Mouse (Mus musculus): ENCODE measurements around the gene Gipr. TPM values are rescaled to one million over a fixed set of nuclear protein-coding genes. Genes with fewer than 3 reads are reported as not detected.

The Gipr gene
- total RNA-seq, 1 experiment, result 1.5 TPM

DNA sequence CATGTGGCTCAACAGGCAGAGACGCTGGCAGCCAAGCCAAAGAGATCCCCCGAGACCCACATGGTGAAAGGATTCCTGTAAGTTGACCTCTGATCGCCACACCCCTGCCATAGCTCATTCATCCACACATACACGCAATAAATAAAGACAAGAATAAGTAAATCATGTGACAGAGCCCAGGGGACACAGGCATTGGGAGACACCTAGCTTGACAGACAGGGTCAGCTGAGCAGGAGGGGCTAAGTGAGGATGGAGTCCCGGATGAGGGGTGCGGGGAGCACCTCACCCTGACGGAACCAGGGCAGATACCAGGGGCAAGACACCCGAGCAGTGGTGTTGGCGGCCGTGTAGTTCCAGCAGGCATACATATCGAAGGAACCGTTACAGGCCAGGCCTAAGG lies 2.2 kb downstream of the Gipr start:
- no peaks in the 10 kb centered on the region for H3K36me3 ChIP-seq (ENCODE audit: control insufficient read depth, insufficient read depth, low read length, poor library complexity, severe bottlenecking)
- DNase-seq (ENCODE audit: low read depth, low spot score), result no peak
- no peaks in the 10 kb centered on the region for H3K9me3 ChIP-seq (ENCODE audit: control insufficient read depth, insufficient read depth, low read depth, low read length)
- TF ChIP-seq MAFK (IDR thresholded peaks at IDR 0.05; ENCODE audit: insufficient read depth, low read depth, low read length), result no peak
- no peak for TF ChIP-seq ZNF384 (IDR thresholded peaks at IDR 0.05; ENCODE audit: low read depth, low read length)
- TF ChIP-seq ZC3H11A (IDR thresholded peaks at IDR 0.05; ENCODE audit: borderline replicate concordance, low read depth, low read length), result no peak
- no peak for TF ChIP-seq HCFC1 (IDR thresholded peaks at IDR 0.05; ENCODE audit: borderline replicate concordance, insufficient read depth, low read length)
- TF ChIP-seq CHD2 (IDR thresholded peaks at IDR 0.05; ENCODE audit: low read depth, low read length), result no peak
- H3K9ac ChIP-seq (ENCODE audit: insufficient read depth, low read depth, low read length, poor library complexity, severe bottlenecking), result no peak overlapping the region
- peaks cover 2 to 17% of the 10 kb centered on the region in 2 experiments; a peak in 2 of 4 replicates for H3K4me1 ChIP-seq (ENCODE audit: control insufficient read depth in 2 of 2, insufficient read depth in 2 of 2, low read length in 2 of 2, poor library complexity in 1 of 2)
- in situ Hi-C loops (cut with MboI; ENCODE audit: low sequenced_read_pairs in 2 of 2, unreplicated experiment in 2 of 2), result no loop called here
- H3K4me3 ChIP-seq (ENCODE audit: insufficient read depth in 1 of 2, low read depth in 1 of 2, low read length in 2 of 2, poor library complexity in 1 of 2, severe bottlenecking in 1 of 2), result peak overlapping the region in 1 of 2 experiments; percentile 41; a peak in 1 of 4 replicates
- no peak overlapping the region for H3K27ac ChIP-seq (ENCODE audit: insufficient read depth, low read depth, low read length, poor library complexity, severe bottlenecking)

DNA sequence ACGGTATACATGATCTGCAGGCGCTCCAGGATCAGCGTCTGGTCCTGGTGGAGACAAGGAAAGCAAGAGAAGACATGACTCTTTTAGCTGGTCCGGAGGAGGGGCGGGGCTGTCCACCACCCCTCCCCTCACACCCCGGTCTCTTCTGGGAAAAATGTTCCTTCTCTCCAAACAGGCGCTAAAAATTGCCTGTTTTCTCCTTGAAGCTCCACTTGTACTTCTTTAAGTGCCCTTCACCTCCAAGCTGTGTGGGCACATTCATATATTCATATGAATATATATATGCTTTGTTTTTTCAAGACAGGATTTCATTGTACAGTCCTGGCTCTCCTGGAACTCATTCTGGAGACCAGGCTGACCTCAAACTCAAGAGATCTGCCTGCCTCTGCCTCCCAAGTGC lies 3.0 kb downstream of the Gipr start:
- in situ Hi-C loops (cut with MboI; ENCODE audit: low sequenced_read_pairs in 2 of 2, unreplicated experiment in 2 of 2), result no loop called here
- TF ChIP-seq ZNF384 (IDR thresholded peaks at IDR 0.05; ENCODE audit: low read depth, low read length) (no peak), MAFK (IDR thresholded peaks at IDR 0.05; ENCODE audit: insufficient read depth, low read depth, low read length) (no peak), HCFC1 (IDR thresholded peaks at IDR 0.05; ENCODE audit: borderline replicate concordance, insufficient read depth, low read length) (no peak), ZC3H11A (IDR thresholded peaks at IDR 0.05; ENCODE audit: borderline replicate concordance, low read depth, low read length) (no peak), CHD2 (IDR thresholded peaks at IDR 0.05; ENCODE audit: low read depth, low read length) (no peak)
- no peak for DNase-seq (ENCODE audit: low read depth, low spot score)

DNA sequence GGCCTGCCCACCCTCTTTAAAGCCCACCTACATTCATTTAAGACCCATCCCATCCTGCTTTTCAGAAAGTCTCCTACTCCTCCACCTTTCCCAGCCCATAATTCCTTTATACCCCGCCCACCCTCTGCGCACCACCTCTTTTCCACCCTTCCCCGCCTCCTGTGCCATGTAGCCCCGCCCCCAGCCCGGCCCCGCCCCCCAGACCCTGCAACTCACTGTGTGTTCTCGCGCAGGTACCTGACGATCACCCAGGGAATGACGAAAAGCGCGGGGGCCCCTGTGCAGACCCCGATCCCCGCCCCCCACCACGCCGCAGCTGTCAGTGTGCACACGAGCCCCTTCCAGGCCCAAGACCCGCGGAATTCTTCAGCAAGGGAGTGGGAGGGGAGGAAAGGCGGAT lies 5.8 kb downstream of the Gipr start:
- TF ChIP-seq ZC3H11A (IDR thresholded peaks at IDR 0.05; ENCODE audit: borderline replicate concordance, low read depth, low read length) (no peak), CHD2 (IDR thresholded peaks at IDR 0.05; ENCODE audit: low read depth, low read length) (no peak), HCFC1 (IDR thresholded peaks at IDR 0.05; ENCODE audit: borderline replicate concordance, insufficient read depth, low read length) (no peak), ZNF384 (IDR thresholded peaks at IDR 0.05; ENCODE audit: low read depth, low read length) (no peak), MAFK (IDR thresholded peaks at IDR 0.05; ENCODE audit: insufficient read depth, low read depth, low read length) (no peak)
- DNase-seq (ENCODE audit: low read depth, low spot score), result peak; percentile 78
- H3K9ac ChIP-seq (ENCODE audit: insufficient read depth, low read depth, low read length, poor library complexity, severe bottlenecking), result peak overlapping the region; percentile 79
- in situ Hi-C loops (cut with MboI; ENCODE audit: low sequenced_read_pairs in 2 of 2, unreplicated experiment in 2 of 2), result no loop called here
- no peaks in the 10 kb centered on the region for H3K9me3 ChIP-seq (ENCODE audit: control insufficient read depth, insufficient read depth, low read depth, low read length)
- H3K27ac ChIP-seq (ENCODE audit: insufficient read depth, low read depth, low read length, poor library complexity, severe bottlenecking), result no peak overlapping the region
- H3K4me3 ChIP-seq (ENCODE audit: insufficient read depth in 1 of 2, low read depth in 1 of 2, low read length in 2 of 2, poor library complexity in 1 of 2, severe bottlenecking in 1 of 2), result peak overlapping the region; percentile 78 to 85
- H3K36me3 ChIP-seq (ENCODE audit: control insufficient read depth, insufficient read depth, low read length, poor library complexity, severe bottlenecking), result peaks cover 2% of the 10 kb centered on the region; the same call in 1 of the 2 replicates
- H3K4me1 ChIP-seq (ENCODE audit: control insufficient read depth in 2 of 2, insufficient read depth in 2 of 2, low read length in 2 of 2, poor library complexity in 1 of 2), result peaks cover 0 to 23% of the 10 kb centered on the region in 2 experiments; a peak in 3 of 4 replicates

More for the DNA sequence above, 3.0 kb downstream of the Gipr start:
- H3K36me3 ChIP-seq (ENCODE audit: control insufficient read depth, insufficient read depth, low read length, poor library complexity, severe bottlenecking), result no peaks in the 10 kb centered on the region
- H3K4me1 ChIP-seq (ENCODE audit: control insufficient read depth in 2 of 2, insufficient read depth in 2 of 2, low read length in 2 of 2, poor library complexity in 1 of 2), result peaks cover 2 to 17% of the 10 kb centered on the region in 2 experiments; a peak in 3 of 4 replicates
- H3K27ac ChIP-seq (ENCODE audit: insufficient read depth, low read depth, low read length, poor library complexity, severe bottlenecking), result no peak overlapping the region
- no peaks in the 10 kb centered on the region for H3K9me3 ChIP-seq (ENCODE audit: control insufficient read depth, insufficient read depth, low read depth, low read length)
- H3K9ac ChIP-seq (ENCODE audit: insufficient read depth, low read depth, low read length, poor library complexity, severe bottlenecking), result no peak overlapping the region
- no peak overlapping the region for H3K4me3 ChIP-seq (ENCODE audit: insufficient read depth in 1 of 2, low read depth in 1 of 2, low read length in 2 of 2, poor library complexity in 1 of 2, severe bottlenecking in 1 of 2)

DNA sequence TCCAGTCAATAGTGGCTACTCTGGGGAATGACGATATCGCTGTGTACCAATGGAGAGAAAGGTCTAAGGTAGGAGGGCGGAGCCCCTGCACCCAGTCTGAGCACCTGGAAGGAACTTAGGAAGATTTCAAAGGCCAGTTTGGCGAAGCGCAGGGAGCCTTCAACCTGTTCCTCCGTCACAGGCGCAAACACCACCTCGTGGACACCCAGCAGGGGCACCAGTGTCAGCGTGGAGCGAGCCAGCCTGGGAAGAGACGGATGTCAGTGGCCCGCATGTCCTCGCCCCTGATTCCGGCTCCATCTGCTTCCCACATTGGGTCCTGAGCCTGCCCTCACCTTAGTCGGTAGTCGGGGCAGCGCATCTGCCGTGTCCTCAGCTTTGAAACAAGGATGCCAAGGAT lies 6.5 kb downstream of the Gipr start:
- Histone ChIP-seq H3K9me3 (ENCODE audit: control insufficient read depth, insufficient read depth, low read depth, low read length) (no peaks in the 10 kb centered on the region), H3K36me3 (ENCODE audit: control insufficient read depth, insufficient read depth, low read length, poor library complexity, severe bottlenecking) (peaks cover 2% of the 10 kb centered on the region; the same call in 1 of the 2 replicates), H3K4me1 (ENCODE audit: control insufficient read depth in 2 of 2, insufficient read depth in 2 of 2, low read length in 2 of 2, poor library complexity in 1 of 2) (peaks cover 0 to 22% of the 10 kb centered on the region in 2 experiments; a peak in 3 of 4 replicates), H3K4me3 (ENCODE audit: insufficient read depth in 1 of 2, low read depth in 1 of 2, low read length in 2 of 2, poor library complexity in 1 of 2, severe bottlenecking in 1 of 2) (peak overlapping the region; percentile 11 to 61; a peak in 3 of 4 replicates), H3K9ac (ENCODE audit: insufficient read depth, low read depth, low read length, poor library complexity, severe bottlenecking) (peak overlapping the region; percentile 24; the same call in 1 of the 2 replicates), H3K27ac (ENCODE audit: insufficient read depth, low read depth, low read length, poor library complexity, severe bottlenecking) (no peak overlapping the region)
- no peak for TF ChIP-seq ZC3H11A (IDR thresholded peaks at IDR 0.05; ENCODE audit: borderline replicate concordance, low read depth, low read length)
- no peak for TF ChIP-seq HCFC1 (IDR thresholded peaks at IDR 0.05; ENCODE audit: borderline replicate concordance, insufficient read depth, low read length)
- no peak for TF ChIP-seq MAFK (IDR thresholded peaks at IDR 0.05; ENCODE audit: insufficient read depth, low read depth, low read length)
- no peak for TF ChIP-seq CHD2 (IDR thresholded peaks at IDR 0.05; ENCODE audit: low read depth, low read length)
- TF ChIP-seq ZNF384 (IDR thresholded peaks at IDR 0.05; ENCODE audit: low read depth, low read length), result no peak
- in situ Hi-C loops (cut with MboI; ENCODE audit: low sequenced_read_pairs in 2 of 2, unreplicated experiment in 2 of 2), result no loop called here
- DNase-seq (ENCODE audit: low read depth, low spot score), result no peak

Data from ES-E14 (cell line).